Mouse (Mus musculus): ENCODE results near the gene Lif.

Gene Lif

DNA sequence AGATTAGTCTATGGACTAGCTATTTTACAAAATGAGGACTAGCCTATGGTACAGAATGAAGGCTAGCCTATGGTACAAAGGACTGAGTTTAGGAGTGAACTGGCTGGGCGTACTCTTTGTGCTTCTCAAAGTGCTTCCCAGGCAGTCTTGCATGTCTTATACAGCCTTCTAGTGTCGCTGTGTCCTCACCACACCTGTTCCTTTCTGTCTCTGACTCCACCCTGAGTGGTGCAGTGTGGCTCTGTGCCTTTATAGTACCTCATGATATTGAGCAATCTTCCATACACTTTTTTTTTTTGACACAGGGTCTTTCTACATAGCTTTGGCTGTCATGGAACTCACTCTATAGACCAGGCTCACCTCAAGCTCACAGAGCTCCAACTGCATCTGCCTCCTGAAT lies 25.9 kb upstream of the Lif start:
- DNase-seq (ENCODE audit: low spot score): no peak

GRCm38 (mm10) chr11:4232644-4233043 lies 24.7 kb upstream of the Lif start:
- no peak for DNase-seq (ENCODE audit: low spot score)

GRCm38 (mm10) chr11:4235052-4235655 lies 22.2 kb upstream of the Lif start:
- DNase-seq (ENCODE audit: low spot score): no peak

- DNase-seq (ENCODE audit: low spot score): no peak
Measured at GRCm38 (mm10) chr11:4235665-4236545, 21.5 kb upstream of the Lif start, which contains the start of gene Osm. Osm (plus strand) TSS chr11:4236420.

GRCm38 (mm10) chr11:4236546-4237067 lies 20.8 kb upstream of the Lif start:
- DNase-seq (ENCODE audit: low spot score): no peak

- DNase-seq (ENCODE audit: low spot score): no peak
Measured at GRCm38 (mm10) chr11:4237389-4237912, 19.9 kb upstream of the Lif start.

GRCm38 (mm10) chr11:4238167-4238566 lies 19.2 kb upstream of the Lif start:
- DNase-seq (ENCODE audit: low spot score): no peak

- no peak for DNase-seq (ENCODE audit: low spot score)
Measured at GRCm38 (mm10) chr11:4239691-4240090, 17.7 kb upstream of the Lif start.

- DNase-seq (ENCODE audit: low spot score): no peak
Measured at GRCm38 (mm10) chr11:4240151-4240550, 17.2 kb upstream of the Lif start.

GRCm38 (mm10) chr11:4241180-4241579 lies 16.2 kb upstream of the Lif start:
- no peak for DNase-seq (ENCODE audit: low spot score)

DNA sequence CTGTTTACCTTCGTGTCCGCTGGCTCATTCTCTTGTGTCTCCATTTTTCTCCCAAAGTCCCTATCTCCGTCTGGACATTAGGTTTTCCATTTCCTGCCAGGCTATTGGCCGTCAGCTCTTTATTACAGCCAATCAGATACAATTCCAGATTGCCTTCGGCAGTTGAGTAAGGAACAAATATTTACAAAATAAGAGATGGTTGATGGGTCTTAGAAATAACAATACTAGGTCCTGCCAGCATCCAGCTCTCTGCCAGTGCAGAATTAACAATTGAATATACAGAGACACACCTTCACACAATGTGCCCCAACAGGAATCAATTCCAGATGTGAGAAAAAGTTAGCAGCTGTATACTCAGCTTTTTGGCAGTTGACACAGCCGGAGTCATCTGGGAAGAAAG lies 11.2 kb upstream of the Lif start:
- DNase-seq (ENCODE audit: low spot score): no peak

GRCm38 (mm10) chr11:4246623-4247022 lies 10.7 kb upstream of the Lif start:
- no peak for DNase-seq (ENCODE audit: low spot score)

DNA sequence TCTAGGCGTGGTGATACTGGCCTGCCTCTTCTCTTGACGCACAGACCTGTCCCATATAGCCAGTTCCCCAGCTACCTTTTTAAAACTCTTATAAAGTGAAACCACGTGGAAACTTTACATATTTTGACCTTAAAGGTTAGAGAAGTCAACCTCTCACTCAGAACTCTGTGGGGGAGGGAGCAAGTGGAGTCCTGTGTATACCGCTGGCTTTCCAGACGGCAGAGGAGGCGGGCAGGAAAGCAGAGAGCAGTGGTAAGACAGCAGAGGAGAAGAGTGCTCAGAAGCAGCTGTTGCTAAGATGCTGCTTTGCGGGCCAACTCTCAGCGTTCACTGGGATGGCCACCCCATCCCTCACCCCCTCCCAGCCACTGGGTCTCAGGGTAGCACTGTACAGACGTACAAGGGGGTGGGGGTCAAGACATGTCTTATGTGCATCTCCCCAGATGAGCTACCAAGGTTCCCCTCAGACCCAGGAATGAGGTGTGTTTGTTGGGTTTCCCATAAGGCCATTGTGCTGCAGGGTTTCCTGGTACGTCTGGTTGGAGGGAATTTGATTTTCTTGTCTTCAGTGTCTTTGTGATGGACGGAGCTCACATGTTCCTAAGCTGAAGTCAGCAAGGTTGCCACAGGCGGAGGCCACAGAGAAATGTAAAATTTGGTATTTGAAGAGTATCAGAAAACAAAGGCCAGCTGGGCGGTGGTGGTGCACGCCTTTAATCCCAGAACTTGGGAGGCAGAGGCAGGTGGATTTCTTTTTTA lies 10.0 kb upstream of the Lif start:
- no peak for DNase-seq (ENCODE audit: low spot score)

GRCm38 (mm10) chr11:4249151-4249550 lies 8.2 kb upstream of the Lif start:
- no peak for DNase-seq (ENCODE audit: low spot score)

GRCm38 (mm10) chr11:4250290-4250689 lies 7.1 kb upstream of the Lif start:
- no peak for DNase-seq (ENCODE audit: low spot score)

GRCm38 (mm10) chr11:4251376-4251775 lies 6.0 kb upstream of the Lif start:
- DNase-seq (ENCODE audit: low spot score): no peak

DNA sequence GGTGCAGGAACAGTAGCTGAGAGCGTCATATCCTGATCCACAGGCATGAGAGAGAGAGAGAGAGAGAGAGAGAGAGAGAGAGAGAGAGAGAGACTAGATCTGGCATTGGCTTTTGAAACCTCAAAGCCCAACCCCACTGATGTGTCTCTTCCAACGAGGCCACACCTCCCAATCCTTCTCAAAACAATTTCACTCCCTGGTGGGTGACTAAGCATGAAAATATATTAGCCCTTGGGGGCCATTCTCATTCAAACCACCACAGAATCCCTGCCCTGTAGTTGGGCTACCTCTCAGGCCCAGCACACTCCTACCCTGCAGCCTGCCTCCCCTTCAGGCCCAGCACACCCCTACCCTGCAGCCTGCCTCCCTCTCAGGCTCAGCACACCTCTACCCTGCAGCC lies 4.5 kb upstream of the Lif start:
- DNase-seq (ENCODE audit: low spot score): no peak

DNA sequence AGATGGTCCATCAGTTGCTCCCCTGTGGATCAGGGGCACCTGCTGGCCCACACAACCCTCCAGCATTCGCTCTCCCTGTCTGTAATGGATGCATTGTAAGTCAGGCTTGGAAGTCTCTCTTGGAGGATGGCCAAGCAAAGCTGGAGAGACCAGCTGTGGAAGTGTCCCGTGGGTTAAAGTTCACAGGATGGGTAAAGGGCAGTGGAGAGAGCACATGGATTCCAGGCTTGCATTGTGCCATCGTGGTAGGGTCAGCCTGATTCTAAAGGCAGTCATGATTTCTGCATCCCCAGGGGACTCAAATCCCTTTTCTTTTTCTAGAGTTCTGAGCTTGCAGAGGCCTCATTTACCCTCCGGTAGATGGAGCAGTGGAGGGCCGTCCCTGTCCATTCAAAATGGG lies 399 bp downstream of the Lif start:
- peak; percentile 39 for DNase-seq (ENCODE audit: low spot score)

- peak; percentile 89 for DNase-seq (ENCODE audit: low spot score)
Measured at GRCm38 (mm10) chr11:4258657-4259082, 1.3 kb downstream of the Lif start.

- peak; percentile 65 for DNase-seq (ENCODE audit: low spot score)
Measured at GRCm38 (mm10) chr11:4260463-4261187, 3.3 kb downstream of the Lif start.

- peak; percentile 81 for DNase-seq (ENCODE audit: low spot score)
Measured at GRCm38 (mm10) chr11:4261188-4261494, 3.8 kb downstream of the Lif start.

DNA sequence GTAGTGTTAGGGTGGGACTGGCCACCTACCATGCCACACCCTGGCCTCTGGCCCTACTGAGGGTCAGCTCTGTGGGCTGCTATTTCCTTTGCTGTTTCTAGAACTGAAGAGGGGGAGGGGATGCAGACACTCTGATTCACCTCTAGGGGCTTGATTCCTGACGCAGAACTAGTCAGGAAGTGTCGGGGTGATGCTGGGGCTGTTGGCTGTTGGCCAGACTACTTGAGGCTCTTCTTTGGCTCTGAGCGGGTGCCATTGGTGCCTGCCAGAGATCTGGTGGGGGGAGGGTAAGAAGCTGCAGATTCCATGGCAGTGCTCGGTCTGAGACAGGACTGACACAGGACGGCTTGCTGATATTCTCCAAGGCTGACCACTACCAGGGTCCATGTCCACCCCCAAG lies 4.6 kb downstream of the Lif start:
- DNase-seq (ENCODE audit: low spot score): peak; percentile 79

All from MN1 (cell line).